Mouse (Mus musculus): ENCODE results near the gene Cradd. TPM values are rescaled to one million over a fixed set of nuclear protein-coding genes. Genes with fewer than 3 reads are reported as not detected.

Gene Cradd
- total RNA-seq (2021): 10 to 100 TPM; 13.0 to 14.0 TPM
- long read RNA-seq, experiment 1, transcript Cradd-201 (3 exons, 1,661 nt): major isoform, 6 of 15 reads
- long read RNA-seq, experiment 1, partial matches to known transcripts: 2 of 15 reads
- long read RNA-seq, experiment 1, other reads (novel, unspliced or antisense): 6 of 15 reads
- long read RNA-seq, experiment 2, partial matches to known transcripts: 0 of 14 reads
- long read RNA-seq, experiment 2, other reads (novel, unspliced or antisense): 6 of 14 reads

DNA sequence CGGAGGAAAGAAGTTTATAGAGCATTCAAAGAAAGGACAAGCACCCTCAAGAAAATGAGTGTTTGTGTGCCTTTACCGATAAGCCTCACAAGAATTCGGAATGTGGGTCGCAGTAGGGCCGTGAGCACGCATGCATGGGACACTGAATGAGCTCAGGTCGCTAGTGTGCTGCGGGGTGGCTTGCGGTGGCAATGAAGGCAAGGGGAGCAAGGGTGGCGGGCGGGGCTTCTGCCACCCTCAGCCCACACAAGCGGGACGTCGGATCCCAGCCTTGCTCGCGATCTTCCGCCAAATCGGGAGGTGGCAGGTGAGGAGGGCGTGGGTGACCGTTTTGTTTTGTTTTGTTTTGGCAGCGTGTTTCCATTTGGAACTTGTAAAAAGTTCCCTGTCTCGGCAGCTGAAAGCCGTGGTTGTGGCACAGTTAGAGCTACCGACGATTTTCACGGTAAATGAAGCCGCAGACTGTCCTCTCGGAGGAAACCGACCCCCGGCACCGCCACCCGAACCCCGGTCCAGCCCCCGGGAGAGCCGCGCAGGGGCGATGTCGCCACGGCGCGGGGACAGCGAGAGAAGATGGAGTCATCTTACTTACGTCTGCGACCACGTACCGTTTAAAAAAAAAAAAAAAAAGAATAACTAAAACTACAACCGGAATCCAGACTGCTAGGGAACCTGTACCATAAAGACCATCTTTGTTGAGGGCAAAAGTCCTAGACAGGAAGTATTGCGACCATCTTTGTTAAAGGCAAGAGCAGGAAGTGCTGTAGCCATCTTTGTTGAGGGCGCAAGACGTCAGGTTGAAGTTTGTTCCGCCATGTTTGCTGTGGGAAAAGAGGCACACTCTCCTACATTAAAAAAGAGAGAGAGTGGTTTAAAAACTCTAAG is at the start of gene Cradd:
TSS of gene Cradd (minus strand) at position 741 of the 885 bp plus-strand sequence.
- DNase-seq (ENCODE audit: low spot score in 2 of 2): peak; percentile 43 to 52

DNA sequence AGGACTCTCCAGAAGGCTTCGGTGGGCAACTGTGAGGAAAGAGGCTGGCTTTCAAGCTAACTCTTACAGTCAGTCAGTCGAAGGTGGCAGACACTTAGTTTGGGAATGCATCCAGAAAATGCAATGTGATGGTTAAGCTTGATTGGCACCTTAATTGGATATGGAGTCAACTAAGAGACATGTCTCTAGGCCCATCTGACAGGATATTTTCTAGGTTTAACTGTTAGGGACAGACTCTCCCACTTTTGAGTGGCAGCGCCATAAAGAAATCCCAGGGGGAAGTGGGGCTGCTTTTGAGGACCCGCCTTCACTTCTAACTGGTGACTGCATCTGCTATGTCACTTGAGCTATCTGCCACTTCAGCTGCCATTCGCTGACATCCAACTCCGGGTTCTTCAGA is 49.4 kb upstream of the Cradd start:
- DNase-seq (ENCODE audit: low spot score in 2 of 2): no peak

DNA sequence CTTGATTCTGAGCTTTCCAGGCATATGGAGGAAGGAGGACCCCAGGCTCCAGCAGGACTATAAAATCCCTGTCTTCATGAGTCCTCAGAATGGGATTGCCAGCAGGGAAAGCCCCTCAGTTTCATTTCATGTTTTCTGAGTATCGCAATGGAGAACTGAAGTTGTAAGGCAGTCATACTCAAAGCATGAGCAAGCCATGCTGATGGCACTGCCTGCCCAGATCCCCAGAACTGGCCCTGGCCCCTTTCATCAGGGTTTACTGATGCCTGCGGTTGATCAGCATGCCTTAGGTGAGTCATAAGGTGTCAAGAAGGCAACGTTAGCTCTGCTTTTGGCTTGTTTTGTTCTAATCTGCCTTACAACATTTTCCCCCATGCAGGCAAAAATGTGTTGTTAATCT is 48.0 kb upstream of the Cradd start:
- DNase-seq (ENCODE audit: low spot score in 2 of 2): no peak

DNA sequence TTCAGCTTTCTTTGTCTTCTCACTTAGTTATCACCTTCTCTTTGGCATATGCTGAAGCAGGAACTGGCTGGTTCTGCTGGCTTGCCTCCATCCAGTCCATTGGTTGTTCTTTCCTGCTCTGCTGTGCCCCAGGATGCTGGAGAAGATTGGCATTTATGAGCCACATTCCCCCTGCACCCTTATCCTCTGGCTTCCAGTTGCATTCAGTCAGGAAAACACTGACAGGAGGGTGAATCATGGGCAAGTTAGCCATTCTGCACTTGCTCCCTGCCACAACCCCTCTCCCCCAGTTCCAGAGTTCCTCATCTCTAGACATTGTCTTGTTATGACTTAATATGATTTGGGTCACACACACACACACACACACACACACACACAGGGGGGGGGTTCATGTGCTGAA is 45.3 kb upstream of the Cradd start:
- DNase-seq (ENCODE audit: low spot score in 2 of 2): no peak

DNA sequence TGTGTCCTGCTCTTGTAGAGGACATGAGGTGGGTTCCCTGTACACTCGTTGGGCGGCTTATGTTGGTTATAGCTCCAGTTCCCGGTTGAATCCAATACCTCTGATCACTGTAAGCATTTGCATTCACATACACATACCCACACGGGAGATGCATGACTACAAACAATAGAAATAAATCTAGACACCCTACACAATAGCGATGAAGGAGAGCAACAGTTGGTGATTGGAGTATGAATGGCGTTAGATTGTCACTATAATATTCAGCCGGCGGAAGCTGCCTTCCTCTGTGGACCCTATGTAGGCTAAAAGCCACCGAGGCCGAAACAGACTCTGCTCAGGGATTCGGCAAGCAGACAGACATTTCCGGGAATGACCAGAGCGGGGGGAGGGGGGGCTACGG is 44.2 kb upstream of the Cradd start:
- no peak for DNase-seq (ENCODE audit: low spot score in 2 of 2)

DNA sequence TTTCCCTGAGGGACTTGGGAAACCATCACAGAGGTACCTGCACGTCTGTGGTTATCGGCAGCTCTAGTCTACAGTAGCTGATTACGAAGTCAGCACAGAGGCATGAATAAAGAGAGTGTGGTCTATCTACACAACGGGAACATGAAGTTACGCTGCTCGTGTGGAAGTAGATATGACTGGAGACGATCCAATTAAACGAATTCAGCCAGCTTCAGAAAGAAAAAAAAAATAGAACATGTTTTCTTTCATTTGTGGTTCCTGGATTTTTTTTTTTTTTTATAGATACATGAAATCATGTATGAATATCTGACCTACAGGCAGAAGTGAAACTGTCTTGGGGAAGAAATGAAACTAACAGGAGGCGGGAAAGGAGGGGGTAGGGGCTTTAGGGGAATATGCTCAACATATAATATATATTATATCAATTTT is 43.7 kb upstream of the Cradd start:
- no peak for DNase-seq (ENCODE audit: low spot score in 2 of 2)

DNA sequence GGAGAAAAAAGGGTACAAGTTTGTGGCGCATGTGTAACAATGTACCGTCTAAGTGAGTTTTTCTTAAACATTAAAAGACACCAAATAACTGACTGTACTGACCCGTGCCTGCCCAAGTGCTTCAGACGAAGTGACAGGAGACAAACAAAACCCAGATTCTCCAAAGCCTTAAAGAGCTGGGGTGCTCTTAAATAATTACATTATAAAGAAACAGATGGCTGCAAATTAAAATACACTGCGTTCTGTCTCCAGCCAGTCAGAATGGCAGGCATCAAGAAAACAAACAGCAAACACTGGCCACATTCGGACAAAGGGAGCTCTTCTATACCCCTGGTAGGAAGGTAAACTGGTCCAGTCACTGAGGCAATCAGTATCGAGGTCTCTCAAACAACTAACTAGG is 43.3 kb upstream of the Cradd start:
- DNase-seq (ENCODE audit: low spot score in 2 of 2): no peak

DNA sequence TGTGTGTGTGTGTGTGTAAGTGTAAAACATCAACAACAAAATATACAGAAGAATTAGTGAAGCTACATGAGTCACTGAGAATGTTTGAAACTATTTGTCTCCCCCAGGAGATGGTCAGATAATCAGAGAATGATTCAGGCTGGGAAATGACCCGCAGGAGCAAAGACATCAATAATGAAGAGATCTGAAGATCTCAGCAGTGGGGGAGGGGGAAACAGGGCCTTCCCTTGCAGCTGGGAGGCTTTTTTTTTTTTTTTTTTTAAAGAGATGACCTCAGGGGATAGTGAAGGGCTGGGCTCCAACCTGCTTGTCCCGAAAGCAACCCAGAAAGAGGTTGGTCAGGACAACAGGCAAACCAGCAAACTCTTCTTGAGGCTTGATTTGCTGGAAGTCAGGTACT is 38.4 kb upstream of the Cradd start:
- no peak for DNase-seq (ENCODE audit: low spot score in 2 of 2)

DNA sequence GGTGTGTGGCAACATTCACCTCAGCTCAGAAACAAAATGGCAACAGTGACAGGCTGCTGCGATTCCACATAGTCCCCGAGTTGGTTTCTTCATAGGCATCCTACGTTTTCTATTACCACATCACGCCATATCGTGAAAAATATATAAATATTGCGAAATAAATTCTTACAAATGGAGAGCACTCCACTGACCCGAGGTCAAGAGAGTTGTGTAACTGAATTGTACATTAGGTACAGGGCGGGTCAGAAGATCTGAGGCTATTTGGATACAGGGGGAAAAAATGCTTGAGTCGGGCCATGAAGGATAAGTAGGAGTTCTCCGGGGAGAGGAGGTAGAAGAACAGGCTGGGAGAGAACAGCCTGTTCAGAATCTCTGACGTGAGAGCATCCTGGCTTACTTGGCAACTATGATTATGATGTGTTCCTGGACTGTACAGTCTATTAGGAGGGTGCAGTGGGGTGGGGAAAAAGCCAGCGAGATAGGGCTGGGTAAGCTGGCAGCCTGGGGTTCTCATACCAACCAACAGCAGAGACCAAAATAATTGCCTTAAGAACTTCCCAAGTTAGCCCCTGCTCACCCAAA is 37.4 kb upstream of the Cradd start:
- no peak for DNase-seq (ENCODE audit: low spot score in 2 of 2)

DNA sequence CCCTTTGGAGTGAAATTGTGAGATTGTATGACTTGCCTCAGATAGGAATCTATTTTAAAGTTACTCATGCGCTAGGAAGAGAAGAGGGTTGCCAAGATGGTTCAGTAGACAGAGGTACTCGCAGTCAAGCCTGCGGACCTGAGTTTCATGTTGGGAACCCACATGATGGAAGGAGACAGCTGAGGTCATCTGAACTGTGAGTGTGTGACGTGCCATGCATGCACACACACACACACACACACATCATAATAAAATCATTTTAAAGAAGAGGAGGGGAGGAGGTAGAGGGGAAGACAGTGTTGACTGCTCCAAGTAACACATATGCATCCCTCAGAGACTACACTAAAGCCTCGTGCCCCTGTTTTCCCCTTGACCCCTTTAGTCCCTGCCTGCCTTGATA is 36.1 kb upstream of the Cradd start:
- no peak for DNase-seq (ENCODE audit: low spot score in 2 of 2)

DNA sequence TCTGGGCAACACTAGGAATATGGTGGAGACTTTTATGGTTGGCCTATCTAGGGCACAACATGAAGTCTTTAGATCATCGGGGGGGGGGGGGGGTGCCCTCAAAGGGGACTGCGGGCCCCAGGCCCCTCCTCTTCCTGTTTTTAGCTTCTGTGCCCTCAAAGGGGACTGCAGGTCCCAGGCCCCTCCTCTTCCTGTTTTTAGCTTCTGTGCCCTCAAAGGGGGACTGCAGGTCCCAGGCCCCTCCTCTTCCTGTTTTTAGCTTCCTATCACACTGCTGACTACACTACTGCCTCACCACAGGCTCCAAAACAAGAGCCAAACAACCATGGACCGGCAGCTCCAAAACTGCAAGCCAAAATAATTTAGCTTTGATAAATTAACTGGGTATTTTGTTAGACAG is 33.8 kb upstream of the Cradd start:
- DNase-seq (ENCODE audit: low spot score in 2 of 2): no peak

DNA sequence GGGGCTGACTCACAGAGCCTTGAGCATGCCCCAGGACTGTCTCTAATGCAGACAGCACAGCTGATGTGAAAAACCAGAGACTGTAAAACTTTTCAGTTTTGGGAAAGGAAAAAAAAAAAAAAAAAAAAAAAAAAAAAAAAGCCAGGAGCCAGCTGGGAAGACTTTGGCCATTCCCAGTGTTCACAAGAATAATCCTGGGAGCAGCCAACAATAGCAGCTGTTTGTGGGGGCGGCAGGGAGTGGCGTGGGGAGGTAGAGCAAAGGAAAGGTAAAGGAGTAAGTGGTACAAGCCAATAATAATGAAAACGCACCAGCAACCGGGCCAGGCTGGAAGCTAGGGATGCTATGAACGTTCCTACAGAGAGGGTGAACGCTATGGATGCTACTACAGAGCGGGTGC is 32.8 kb upstream of the Cradd start:
- no peak for DNase-seq (ENCODE audit: low spot score in 2 of 2)

DNA sequence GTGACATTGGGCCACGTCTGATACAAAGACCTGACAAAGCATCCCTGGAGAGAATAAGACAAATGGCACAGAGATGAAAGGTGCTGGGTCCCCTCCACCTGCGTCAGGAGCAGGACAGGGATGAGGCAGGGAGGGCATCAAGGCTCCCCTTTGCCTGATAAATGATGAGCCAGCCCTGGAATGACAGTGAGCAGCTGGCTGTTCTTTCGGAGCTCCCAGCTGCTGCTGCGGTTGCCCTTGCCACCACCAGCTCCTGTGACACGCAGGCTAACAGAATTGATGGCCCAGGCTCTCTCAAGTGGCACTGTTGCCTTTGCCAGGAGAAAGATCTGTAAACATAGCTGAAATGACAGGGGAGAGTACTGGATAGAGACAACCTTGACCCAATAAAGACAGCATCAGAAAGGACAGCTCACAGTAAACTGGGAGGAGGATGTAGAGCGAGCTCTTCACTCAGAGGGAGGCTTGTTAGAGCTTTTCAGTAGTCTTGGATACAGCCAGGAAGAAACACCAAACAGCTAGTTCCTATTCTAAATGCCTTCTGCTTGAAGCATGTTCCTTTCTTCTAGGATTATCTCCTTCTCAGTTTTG is 31.8 kb upstream of the Cradd start:
- DNase-seq (ENCODE audit: low spot score in 2 of 2): no peak

DNA sequence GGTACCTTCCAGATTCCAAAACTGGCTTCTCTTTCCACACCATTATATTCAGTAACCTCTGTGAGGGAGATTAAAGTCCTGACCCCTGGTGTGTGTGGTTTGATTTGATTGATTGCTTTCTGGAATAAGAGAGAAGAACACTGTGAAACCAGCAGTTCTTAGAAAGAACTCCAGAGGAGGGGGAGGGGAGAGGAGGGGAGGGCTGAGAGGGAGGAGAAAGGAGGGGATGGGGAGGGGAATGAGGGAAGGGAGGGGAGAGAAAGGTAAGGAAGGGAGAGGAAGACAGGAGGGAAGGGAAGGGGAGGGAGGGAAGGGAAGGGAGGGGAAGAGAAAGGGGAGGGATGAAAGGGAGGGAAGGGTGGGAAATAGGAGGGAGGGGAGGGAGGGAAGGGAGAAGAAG is 30.7 kb upstream of the Cradd start:
- no peak for DNase-seq (ENCODE audit: low spot score in 2 of 2)

DNA sequence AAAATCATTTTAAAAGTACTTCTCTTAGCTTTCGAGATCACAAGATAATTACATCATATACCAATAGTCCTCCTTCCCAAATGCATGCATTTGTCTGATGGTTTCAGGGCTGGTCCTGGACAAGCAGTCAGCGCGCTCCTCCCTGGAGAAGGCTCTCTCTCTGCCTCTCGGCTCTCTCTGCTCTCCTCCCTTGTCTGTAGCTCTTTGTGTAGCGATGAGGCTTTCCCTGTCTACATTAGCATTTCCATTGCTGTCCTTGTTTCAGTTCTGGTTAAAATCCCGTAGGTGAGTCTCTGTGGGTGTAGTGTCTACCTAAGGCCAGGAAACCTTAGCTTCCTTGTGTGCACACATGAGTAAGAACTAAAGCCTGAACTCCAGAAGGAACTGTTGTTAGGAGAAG is 30.1 kb upstream of the Cradd start:
- DNase-seq (ENCODE audit: low spot score in 2 of 2): no peak

DNA sequence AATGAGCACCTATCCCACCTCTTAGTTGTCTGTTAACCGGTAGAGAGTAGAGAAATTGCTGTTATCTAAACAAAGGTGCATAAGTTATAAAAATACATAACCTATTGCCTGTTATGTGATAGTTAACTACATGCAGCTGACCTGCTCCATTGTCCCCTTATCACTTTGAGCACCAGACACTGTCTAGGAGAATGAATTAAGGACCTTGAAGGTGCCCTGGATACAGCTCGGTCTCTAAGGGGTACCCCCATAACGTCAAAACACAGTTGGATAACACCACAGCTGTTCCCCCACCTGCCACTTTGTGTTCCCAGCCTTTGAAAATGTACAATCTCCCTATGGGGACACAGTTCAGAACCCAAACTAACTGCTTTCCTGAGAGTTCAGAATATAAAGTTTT is 24.5 kb upstream of the Cradd start:
- DNase-seq (ENCODE audit: low spot score in 2 of 2): no peak

DNA sequence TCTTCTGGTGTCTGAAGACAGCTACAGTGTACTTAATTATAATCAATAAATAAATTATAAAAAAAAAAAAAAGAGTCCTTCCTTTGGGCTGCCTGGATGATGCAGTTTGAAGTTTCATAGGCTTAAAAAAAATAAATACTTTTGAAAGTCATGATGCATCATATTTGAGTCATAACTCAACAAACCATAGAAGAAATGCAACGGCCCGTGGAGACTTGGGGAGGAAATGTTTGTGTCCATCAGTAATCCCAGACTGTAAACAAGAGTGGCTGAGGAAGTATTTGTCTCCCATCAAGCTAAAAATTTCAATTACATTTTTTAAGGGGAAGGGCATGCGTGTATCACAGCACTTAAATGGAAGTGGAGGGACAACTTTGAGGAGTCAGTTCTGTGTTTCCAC is 23.8 kb upstream of the Cradd start:
- no peak for DNase-seq (ENCODE audit: low spot score in 2 of 2)

DNA sequence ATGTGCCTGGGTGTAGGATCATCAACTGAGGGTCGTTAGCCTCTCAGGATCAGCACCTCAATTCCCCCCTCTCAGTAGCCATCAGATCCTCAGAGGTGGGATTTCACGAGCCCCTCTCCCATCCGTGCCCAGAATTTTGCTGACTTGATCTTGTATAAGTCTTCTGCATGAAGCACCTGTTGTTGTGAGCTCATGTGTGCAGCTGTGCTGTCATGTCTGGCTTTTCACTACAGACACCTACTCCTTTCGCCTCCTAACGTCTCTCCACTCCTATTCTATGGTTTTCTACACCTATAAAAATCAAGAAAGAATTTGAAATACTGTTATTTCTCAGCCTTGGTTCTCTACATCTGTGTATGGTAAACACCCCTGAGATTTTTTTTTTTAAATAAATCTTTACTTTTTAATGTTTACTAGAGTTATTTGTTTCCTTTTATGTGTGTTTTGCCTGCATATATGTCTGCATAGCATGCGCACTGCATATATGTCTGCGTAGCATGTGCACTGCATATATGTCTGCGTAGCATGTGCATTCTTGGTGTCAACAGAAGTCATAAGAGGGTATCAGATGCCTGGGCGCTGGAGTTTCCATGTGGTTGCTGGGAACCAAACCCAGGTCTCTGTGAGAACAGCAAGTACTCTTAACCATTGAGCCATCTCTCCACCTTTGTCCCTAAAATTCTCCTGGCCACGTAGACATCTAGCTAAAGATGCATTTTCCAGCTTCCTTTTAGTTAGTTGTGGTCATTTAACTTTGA is 19.1 kb upstream of the Cradd start:
- no peak for DNase-seq (ENCODE audit: low spot score in 2 of 2)

DNA sequence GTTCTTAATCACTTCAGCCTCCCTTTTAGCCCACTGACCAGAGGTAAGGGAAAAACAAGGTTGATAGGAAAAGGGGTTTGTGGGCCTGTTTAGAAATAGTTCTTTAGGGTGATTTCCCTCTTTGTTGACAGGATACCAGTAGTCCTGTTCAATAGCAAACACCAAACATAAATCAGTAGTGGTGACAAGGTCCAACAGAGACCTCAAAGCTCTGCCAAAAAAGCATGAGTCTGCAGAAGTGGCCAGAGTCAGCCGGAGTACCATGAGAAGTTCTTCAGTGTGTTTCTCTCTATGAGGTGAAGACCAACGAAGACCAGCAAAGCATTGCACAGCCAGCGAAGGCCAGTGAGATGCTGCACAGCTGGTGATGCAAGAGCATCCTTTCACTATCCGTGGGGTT is 16.7 kb upstream of the Cradd start:
- no peak for DNase-seq (ENCODE audit: low spot score in 2 of 2)

DNA sequence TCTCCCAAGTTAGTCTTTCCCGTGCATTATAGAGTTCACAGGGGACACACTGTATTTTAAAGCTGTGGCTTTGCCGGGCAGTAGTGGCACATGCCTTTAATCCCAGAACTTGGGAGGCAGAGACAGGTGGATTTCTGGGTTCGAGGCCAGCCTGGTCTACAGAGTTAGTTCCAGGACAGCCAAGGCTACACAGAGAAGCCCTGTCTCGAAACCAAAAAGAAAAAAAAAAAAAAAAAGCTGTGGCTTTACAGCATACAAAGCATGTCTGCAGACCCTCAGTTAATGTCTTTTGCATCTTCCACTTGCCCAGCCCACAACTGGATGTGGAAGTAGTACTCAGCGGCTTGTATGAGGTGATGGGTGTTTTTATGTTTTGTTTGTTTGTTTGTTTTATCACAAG is 13.7 kb upstream of the Cradd start:
- no peak for DNase-seq (ENCODE audit: low spot score in 2 of 2)

DNA sequence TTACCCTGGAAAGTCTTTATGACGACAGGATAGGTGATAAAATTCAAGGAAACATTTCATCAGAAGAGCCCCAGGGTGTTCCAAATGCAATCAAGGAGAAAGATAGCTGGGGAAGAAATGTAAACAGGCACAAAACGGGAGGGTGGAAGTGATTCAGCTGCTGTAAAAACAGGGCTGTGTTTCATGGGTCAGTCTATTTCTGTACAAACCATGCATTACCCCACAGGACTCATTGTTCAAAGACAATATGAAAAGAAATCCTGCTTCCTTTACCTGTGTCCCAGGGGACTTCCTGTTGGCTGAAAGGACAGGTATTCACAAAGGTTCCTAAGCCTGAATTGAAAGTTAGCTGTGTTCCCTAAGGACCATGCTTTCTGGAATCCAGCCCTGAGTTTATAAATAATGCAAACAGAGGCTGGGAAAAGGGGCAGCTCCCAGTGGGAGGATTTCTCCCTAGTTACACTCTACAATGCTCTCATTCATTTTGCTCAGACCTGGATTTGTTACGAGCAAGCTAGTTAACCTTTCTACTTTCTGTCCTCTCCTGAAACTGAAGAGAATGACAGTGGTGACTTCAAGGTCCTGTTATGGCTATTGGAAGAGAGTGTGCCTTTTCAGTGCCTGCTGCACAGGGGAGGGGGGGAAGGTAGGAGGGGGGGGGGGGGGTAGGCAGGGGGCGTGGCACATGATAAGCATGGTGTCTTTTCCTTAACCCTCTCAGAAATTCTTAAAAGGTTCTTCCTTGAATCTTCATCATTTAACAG is 13.0 kb upstream of the Cradd start:
- no peak for DNase-seq (ENCODE audit: low spot score in 2 of 2)

Measured in adrenal gland, postnatal 4 days (tissue).